Mouse (Mus musculus): ENCODE data around the gene Ankk1. TPM values are rescaled to one million over a fixed set of nuclear protein-coding genes. Genes with fewer than 3 reads are reported as not detected.

Gene Ankk1
- polyA plus RNA-seq, 1 experiment from 2014 or later: not detected

- Histone ChIP-seq H3K27ac (ENCODE audit: low read length) (no peak overlapping the region), H3K9ac (replicated peaks; ENCODE audit: low read depth, low read length) (no peak overlapping the region), H3K4me3 (replicated peaks; ENCODE audit: low read length) (no peak overlapping the region), H3K27me3 (replicated peaks; ENCODE audit: control insufficient read depth, insufficient read depth, low read length) (no peaks in the 10 kb centered on the region), H3K4me1 (replicated peaks; ENCODE audit: control insufficient read depth, insufficient read depth, low read length) (no peaks in the 10 kb centered on the region), H3K4me2 (ENCODE audit: low read length) (no peak overlapping the region), H3K9me3 (ENCODE audit: control insufficient read depth, low read length) (no peaks in the 10 kb centered on the region), H3K36me3 (ENCODE audit: control insufficient read depth, insufficient read depth) (no peaks in the 10 kb centered on the region)
- WGBS: 86% methylated on average over 4 of the region's 4 CpGs
- no peak for ATAC-seq
Observed at GRCm38 (mm10) chr9:49379962-49380361, 46.9 kb downstream of the Ankk1 start.

- Histone ChIP-seq H3K9ac (replicated peaks; ENCODE audit: low read depth, low read length) (no peak overlapping the region), H3K27ac (ENCODE audit: low read length) (no peak overlapping the region), H3K27me3 (replicated peaks; ENCODE audit: control insufficient read depth, insufficient read depth, low read length) (no peaks in the 10 kb centered on the region), H3K9me3 (ENCODE audit: control insufficient read depth, low read length) (no peaks in the 10 kb centered on the region), H3K36me3 (ENCODE audit: control insufficient read depth, insufficient read depth) (no peaks in the 10 kb centered on the region), H3K4me2 (ENCODE audit: low read length) (no peak overlapping the region), H3K4me3 (replicated peaks; ENCODE audit: low read length) (no peak overlapping the region), H3K4me1 (replicated peaks; ENCODE audit: control insufficient read depth, insufficient read depth, low read length) (no peaks in the 10 kb centered on the region)
- no peak for ATAC-seq
- WGBS: 88% methylated on average over 2 of the region's 2 CpGs
Observed at GRCm38 (mm10) chr9:49373946-49374345, 52.9 kb downstream of the Ankk1 start.

GRCm38 (mm10) chr9:49365763-49366162, 61.1 kb downstream of the Ankk1 start:
- no peak for ATAC-seq
- Histone ChIP-seq H3K36me3 (ENCODE audit: control insufficient read depth, insufficient read depth) (no peaks in the 10 kb centered on the region), H3K4me2 (ENCODE audit: low read length) (no peak overlapping the region), H3K27ac (ENCODE audit: low read length) (no peak overlapping the region), H3K9me3 (ENCODE audit: control insufficient read depth, low read length) (no peaks in the 10 kb centered on the region), H3K4me3 (replicated peaks; ENCODE audit: low read length) (no peak overlapping the region), H3K27me3 (replicated peaks; ENCODE audit: control insufficient read depth, insufficient read depth, low read length) (no peaks in the 10 kb centered on the region), H3K9ac (replicated peaks; ENCODE audit: low read depth, low read length) (no peak overlapping the region), H3K4me1 (replicated peaks; ENCODE audit: control insufficient read depth, insufficient read depth, low read length) (peaks cover 6% of the 10 kb centered on the region; the same call in 1 of the 2 replicates)
- 24% methylated on average over 5 of the region's 5 CpGs for WGBS

Other genes with a start within 250 kb of the Ankk1 start
- gene Gm4894, start 176.5 kb downstream of the Ankk1 start, polyA plus RNA-seq (2015; fragmentation: Nextera tagmentation; extraction: Ambion mirVana): not detected in 2 replicates
- 4.7 and 6.2 TPM in 2 replicates for gene Drd2, start 86.4 kb downstream of the Ankk1 start, polyA plus RNA-seq (2015; fragmentation: Nextera tagmentation; extraction: Ambion mirVana)
- gene Ttc12, start 59.2 kb upstream of the Ankk1 start, polyA plus RNA-seq (2015; fragmentation: Nextera tagmentation; extraction: Ambion mirVana): 1.0 and 1.4 TPM in 2 replicates